Mouse (Mus musculus) forebrain, embryonic 11.5 days (tissue): Measurements from ENCODE around the gene Pp2d1. TPM values are rescaled to one million over a fixed set of nuclear protein-coding genes. Genes with fewer than 3 reads are reported as not detected.

Experiments
- ATAC-seq: fragments of 200-750 bp; cut with Nextera tagmentation; replicated peaks from 2 replicates; pipeline ENCODE4 v1.8.0; 2017; ENCODE audit warnings: moderate TSS enrichment; ENCODE audit not compliant: low FRiP score
- DNase-seq: peaks from one replicate; pipeline ENCODE4 v3.0.0-alpha.2; 2017; ENCODE audit warnings: low spot score
- H3K27ac ChIP-seq: fragments of 300-500 bp; sonication (generic); 2 replicates; pipeline ENCODE4 v1.5.1; 2014; ENCODE audit warnings: low read depth, low read length
- H3K27me3 ChIP-seq: fragments of 300-500 bp; sonication (generic); 2 replicates; pipeline ENCODE4 v1.6.1; 2014; ENCODE audit warnings: mild to moderate bottlenecking, low read length, mixed read lengths; ENCODE audit not compliant: control insufficient read depth, insufficient read depth
- H3K36me3 ChIP-seq: fragments of 300-500 bp; sonication (generic); 2 replicates; pipeline ENCODE4 v1.6.1; 2014; ENCODE audit warnings: mild to moderate bottlenecking, low read length, moderate library complexity, mixed read lengths; ENCODE audit not compliant: control insufficient read depth, insufficient read depth
- H3K4me1 ChIP-seq: fragments of 300-500 bp; sonication (generic); replicated peaks from 2 replicates; pipeline ENCODE4 v1.6.1; 2014; ENCODE audit warnings: low read length, mixed read lengths; ENCODE audit not compliant: control insufficient read depth, insufficient read depth
- H3K4me2 ChIP-seq: fragments of 300-500 bp; sonication (generic); 2 replicates; pipeline ENCODE4 v1.6.1; 2014; ENCODE audit warnings: low read depth, mild to moderate bottlenecking, low read length, moderate library complexity, mixed read lengths; ENCODE audit not compliant: severe bottlenecking
- H3K4me3 ChIP-seq: fragments of 300-500 bp; sonication (generic); 2 replicates; pipeline ENCODE4 v1.5.1; 2014; ENCODE audit warnings: low read depth, low read length
- H3K9ac ChIP-seq: fragments of 300-500 bp; sonication (generic); 2 replicates; pipeline ENCODE4 v1.6.1; 2014; ENCODE audit warnings: low read length
- H3K9me3 ChIP-seq: fragments of 300-500 bp; sonication (generic); 2 replicates; pipeline ENCODE4 v1.6.1; 2016; ENCODE audit warnings: low read length, mixed read lengths; ENCODE audit not compliant: control insufficient read depth
- WGBS: fragments of 180-500 bp; shearing (Covaris S2); extraction: QIAGEN DNeasy Blood & Tissue Kit; methylation state at CpG from one replicate; pipeline ENCODE4 v1.1.7; 2014; 5-methylcytosine and 5-hydroxymethylcytosine counted together
- polyA plus RNA-seq: library from polyadenylated mRNA; unstranded; fragments of >200 nt; fragmentation: Nextera tagmentation; extraction: Ambion mirVana; gene quantifications from 2 replicates; pipeline ENCODE4 v1.2.1, GENCODE M21; 2014

Pp2d1 gene
- polyA plus RNA-seq, 1 experiment from 2014 or later, result 0.47 TPM

DNA sequence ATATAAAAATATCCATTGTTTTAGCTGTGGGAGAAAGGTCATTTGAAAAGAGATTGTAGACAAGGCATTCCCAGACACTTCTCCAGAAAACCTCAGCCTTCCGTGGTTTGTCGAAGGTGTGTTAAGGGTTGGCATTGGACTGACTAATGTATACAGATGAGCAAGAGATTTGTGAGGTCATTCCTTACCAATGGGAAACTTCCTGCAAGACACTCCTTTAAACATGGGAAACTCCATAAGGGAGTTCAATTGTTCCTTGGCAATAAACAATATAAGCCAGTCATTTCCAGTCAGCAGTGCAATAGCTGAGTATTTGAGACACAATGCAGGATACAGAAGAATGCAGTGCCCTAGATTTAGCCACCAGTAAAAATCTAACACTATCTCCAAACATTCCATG, 11.2 kb downstream of the Pp2d1 start:
- DNase-seq, result no peak
- Histone ChIP-seq H3K27me3 (no peaks in the 10 kb centered on the region), H3K36me3 (no peaks in the 10 kb centered on the region), H3K4me2 (no peak overlapping the region), H3K27ac (no peak overlapping the region), H3K4me3 (no peak overlapping the region), H3K4me1 (no peaks in the 10 kb centered on the region), H3K9me3 (no peaks in the 10 kb centered on the region), H3K9ac (no peak overlapping the region)
- WGBS, result 85% methylated on average over 2 of the region's 2 CpGs
- no peak for ATAC-seq

GRCm38 (mm10) chr17:53520509-53520908, 18.7 kb downstream of the Pp2d1 start:
- H3K9me3 ChIP-seq, result no peaks in the 10 kb centered on the region
- DNase-seq, result no peak
- H3K36me3 ChIP-seq, result no peaks in the 10 kb centered on the region
- no peak overlapping the region for H3K9ac ChIP-seq
- no peaks in the 10 kb centered on the region for H3K27me3 ChIP-seq
- no peak overlapping the region for H3K4me2 ChIP-seq
- no peak for ATAC-seq
- no peak overlapping the region for H3K27ac ChIP-seq
- no peaks in the 10 kb centered on the region for H3K4me1 ChIP-seq
- H3K4me3 ChIP-seq, result no peak overlapping the region

DNA sequence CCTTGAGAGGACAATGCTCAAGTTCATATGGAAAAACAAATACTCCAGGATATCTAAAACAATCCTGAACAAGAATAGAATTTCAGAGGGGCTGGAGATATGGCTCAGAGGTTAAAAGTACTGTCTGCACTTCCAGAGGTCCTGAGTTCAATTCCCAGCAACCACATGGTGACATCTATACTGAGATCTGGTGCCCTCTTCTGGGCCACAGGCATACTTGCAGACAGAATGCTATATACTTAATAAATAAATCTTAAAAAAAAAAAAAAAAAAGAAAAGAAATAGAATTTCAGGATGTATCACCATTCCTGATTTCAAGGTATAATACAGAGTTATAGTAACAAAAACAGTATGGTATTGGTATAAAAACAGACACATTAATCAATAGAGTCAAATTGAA, 19.9 kb downstream of the Pp2d1 start:
- no peak overlapping the region for H3K4me3 ChIP-seq
- H3K9ac ChIP-seq, result no peak overlapping the region
- H3K4me1 ChIP-seq, result no peaks in the 10 kb centered on the region
- H3K9me3 ChIP-seq, result no peaks in the 10 kb centered on the region
- no peak overlapping the region for H3K27ac ChIP-seq
- DNase-seq, result no peak
- no peak overlapping the region for H3K4me2 ChIP-seq
- H3K36me3 ChIP-seq, result no peaks in the 10 kb centered on the region
- H3K27me3 ChIP-seq, result no peaks in the 10 kb centered on the region
- ATAC-seq, result no peak

DNA sequence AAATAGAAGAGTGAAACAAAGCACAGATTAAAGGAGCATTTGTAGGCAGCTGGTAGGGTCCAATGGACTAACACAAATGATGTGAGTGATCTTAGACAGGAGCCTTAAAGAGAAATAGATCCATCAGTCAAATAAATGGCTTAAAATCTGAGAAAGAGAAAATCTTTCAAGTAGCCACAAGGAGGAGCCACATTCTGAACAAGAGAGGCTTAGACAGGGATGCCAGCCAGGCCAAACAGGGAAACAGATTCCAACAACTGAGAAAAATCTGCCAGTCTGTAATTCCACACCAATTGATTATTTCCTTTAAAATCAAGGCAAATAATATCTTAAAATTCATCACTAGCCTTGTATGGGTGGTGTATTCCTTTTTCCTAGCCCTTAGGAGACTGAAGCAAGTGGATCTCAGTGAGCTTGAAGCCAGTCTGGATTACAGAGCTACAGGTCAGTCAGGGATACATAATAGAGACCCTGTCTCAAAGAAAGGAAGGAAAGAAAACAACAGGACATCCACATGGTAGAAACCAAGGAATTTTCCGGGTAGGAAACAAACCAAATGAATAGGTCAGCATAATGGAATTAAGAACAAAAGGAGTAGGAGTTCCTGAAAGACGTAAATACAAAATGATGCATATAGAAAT, 26.8 kb downstream of the Pp2d1 start:
- ATAC-seq, result peak; percentile 44
- DNase-seq, result no peak
- 80% methylated on average over 2 of the region's 2 CpGs for WGBS
- H3K36me3 ChIP-seq, result no peaks in the 10 kb centered on the region
- H3K4me1 ChIP-seq, result no peaks in the 10 kb centered on the region
- no peak overlapping the region for H3K4me2 ChIP-seq
- no peak overlapping the region for H3K4me3 ChIP-seq
- H3K27ac ChIP-seq, result no peak overlapping the region
- H3K9me3 ChIP-seq, result no peaks in the 10 kb centered on the region
- no peak overlapping the region for H3K9ac ChIP-seq
- no peaks in the 10 kb centered on the region for H3K27me3 ChIP-seq

DNA sequence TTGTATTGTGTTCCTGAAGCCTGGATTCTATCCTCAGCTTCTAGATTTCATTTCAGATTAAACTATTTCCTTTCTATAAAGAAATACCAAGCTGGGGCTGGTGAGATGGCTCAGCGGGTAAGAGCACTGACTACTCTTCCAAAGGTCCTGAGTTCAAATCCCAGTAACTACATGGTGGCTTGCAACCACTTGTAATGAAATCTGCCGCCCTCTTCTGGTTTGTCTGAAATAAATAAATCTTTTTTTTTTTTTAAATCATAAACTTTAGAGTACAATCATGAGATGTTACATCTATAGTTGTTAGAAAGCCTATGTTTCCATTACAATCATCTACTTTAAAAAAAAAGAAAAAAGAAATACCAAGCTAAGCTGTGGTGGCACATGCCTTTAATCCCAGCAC, 36.3 kb downstream of the Pp2d1 start:
- Histone ChIP-seq H3K27ac (no peak overlapping the region), H3K4me3 (no peak overlapping the region), H3K36me3 (peaks cover 6% of the 10 kb centered on the region; the same call in 1 of the 2 replicates), H3K27me3 (no peaks in the 10 kb centered on the region), H3K4me2 (no peak overlapping the region), H3K9ac (no peak overlapping the region), H3K4me1 (no peaks in the 10 kb centered on the region), H3K9me3 (no peaks in the 10 kb centered on the region)
- DNase-seq, result no peak
- 94% methylated on average over 2 of the region's 2 CpGs for WGBS
- no peak for ATAC-seq

DNA sequence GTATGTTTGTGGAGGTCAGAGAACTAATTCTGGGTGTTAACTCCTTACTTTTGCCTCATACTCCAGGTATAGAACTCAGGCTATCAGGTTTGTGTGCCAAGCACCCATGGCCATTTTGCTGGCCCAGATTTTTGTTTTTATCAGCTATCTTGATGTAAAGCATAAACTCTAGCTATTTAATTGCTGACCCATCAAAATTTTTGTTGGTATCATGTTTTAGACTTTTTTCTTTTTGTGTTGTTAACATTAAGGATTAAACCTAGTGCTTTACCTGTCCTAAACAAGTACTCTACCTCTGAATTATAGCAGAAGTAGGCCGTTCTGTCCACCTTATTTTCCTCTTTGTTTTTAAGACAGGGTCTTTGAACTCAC, 50.3 kb downstream of the Pp2d1 start:
- DNase-seq, result no peak
- H3K9me3 ChIP-seq, result no peaks in the 10 kb centered on the region
- no peaks in the 10 kb centered on the region for H3K27me3 ChIP-seq
- no peak overlapping the region for H3K27ac ChIP-seq
- no peaks in the 10 kb centered on the region for H3K4me1 ChIP-seq
- no peak overlapping the region for H3K9ac ChIP-seq
- no peak overlapping the region for H3K4me3 ChIP-seq
- H3K36me3 ChIP-seq, result no peaks in the 10 kb centered on the region; the same call in 1 of the 2 replicates
- 86% methylated on average over 1 of the region's 1 CpGs for WGBS
- no peak overlapping the region for H3K4me2 ChIP-seq
- no peak for ATAC-seq

DNA sequence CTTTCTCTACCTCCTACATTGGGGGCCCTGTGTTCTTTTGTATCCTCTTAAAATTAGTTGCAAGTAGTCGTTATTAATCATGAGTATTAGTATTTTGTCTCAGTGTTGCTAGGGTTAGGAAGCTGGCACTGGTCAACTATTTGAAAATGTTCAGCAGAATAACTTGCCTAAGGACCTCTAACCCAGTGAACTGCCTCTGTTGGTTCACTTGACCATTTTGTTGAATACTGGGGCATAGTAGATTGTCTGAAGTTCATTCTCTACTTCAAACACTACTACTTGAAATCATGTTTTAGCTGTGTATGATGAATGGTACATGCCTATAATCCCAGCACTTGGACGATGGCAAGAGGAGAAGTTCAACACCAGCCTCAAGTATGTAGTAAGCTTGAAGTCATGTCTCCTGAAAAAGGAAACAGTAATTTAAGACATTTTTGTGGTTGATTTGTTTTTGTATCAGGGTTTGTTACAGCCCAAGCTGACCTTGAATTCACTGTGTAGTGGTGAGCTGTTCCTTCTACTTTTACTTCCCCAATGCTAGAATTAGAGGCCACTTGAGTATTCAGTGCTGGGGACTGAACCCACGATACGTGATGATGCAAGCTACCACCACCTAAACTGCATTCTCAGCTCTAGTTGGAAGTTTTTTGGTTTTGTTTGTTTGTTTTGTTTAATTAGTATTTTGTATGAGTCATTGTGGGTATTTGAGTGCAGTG, 50.8 kb downstream of the Pp2d1 start:
- DNase-seq (no peak), ATAC-seq (no peak)
- Histone ChIP-seq H3K9ac (no peak overlapping the region), H3K36me3 (no peaks in the 10 kb centered on the region), H3K4me1 (no peaks in the 10 kb centered on the region), H3K27me3 (no peaks in the 10 kb centered on the region), H3K27ac (no peak overlapping the region), H3K4me2 (no peak overlapping the region), H3K4me3 (no peak overlapping the region), H3K9me3 (no peaks in the 10 kb centered on the region)
- WGBS, result 89% methylated on average over 4 of the region's 4 CpGs

GRCm38 (mm10) chr17:53480433-53480832, 58.8 kb downstream of the Pp2d1 start:
- peak overlapping the region; percentile 52 for H3K4me2 ChIP-seq
- peak overlapping the region; percentile 91 for H3K4me3 ChIP-seq
- 63% methylated on average over 7 of the region's 7 CpGs for WGBS
- peak overlapping the region; percentile 87 for H3K9ac ChIP-seq
- H3K27me3 ChIP-seq, result no peaks in the 10 kb centered on the region
- H3K9me3 ChIP-seq, result no peaks in the 10 kb centered on the region
- no peak for ATAC-seq
- H3K27ac ChIP-seq, result no peak overlapping the region
- H3K4me1 ChIP-seq, result peaks cover 2% of the 10 kb centered on the region; the same call in 1 of the 2 replicates
- no peak for DNase-seq
- no peaks in the 10 kb centered on the region for H3K36me3 ChIP-seq

DNA sequence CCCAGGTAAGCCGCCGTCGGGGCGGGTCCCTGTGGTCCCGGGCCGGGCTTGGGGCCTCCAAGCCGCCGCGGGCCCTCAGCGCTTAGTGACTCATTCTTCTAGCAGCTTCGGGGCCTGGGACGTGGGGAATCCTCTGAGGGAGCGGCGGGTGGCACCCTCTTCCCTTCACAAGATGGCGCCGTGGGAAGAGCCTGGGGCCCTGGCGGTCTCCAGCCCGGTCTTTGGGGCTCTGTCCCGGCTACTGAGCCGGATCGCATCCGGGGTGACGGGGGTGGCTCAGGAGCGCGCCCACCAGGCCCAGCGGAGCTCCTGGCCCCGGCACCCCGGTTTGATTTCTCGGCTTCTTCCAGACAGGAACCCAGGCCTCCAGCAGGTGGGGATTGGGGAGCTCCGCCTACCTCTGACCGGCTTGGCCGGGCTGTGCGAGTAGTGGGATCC, 59.6 kb downstream of the Pp2d1 start:
- Histone ChIP-seq H3K4me1 (peaks cover 2% of the 10 kb centered on the region; the same call in 1 of the 2 replicates), H3K27me3 (no peaks in the 10 kb centered on the region), H3K4me2 (peak overlapping the region; percentile 52), H3K9me3 (no peaks in the 10 kb centered on the region), H3K36me3 (no peaks in the 10 kb centered on the region), H3K9ac (peak overlapping the region; percentile 87), H3K4me3 (peak overlapping the region; percentile 91), H3K27ac (peak overlapping the region; percentile 93)
- ATAC-seq (peak; percentile 8; the same call in 1 of the 2 replicates), DNase-seq (peak; percentile 81)
- WGBS, result under 1% methylated on average over 32 of the region's 33 CpGs
